ENCODE assay signal across 29 mouse cellular contexts in the genomic region with DNA sequence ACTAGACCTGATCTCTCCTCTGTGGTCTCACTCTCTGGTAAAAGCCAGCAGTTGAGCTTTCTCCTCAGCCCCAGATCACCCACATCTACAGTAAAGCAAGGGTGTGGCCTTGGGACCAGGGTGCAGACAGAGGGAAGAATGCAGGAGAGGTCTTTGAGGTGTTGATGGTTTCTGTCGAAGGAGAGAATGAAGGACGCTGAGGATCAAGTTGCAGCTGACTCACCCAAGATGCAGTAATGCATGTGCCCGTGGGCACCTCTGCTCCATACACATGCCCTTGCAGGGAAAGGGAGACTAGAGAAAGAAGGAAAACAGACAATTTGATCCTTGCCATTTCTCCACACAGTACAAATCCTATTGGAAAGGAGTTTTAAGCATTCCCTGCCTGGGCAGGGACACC. TPM values are rescaled to one million over a fixed set of nuclear protein-coding genes. Genes with fewer than 3 reads are reported as not detected.
"Had no signal": no experiment of that assay in that cellular context is flagged by ENCODE, and none has a peak within 500 bp of the region (broad histone marks: within the 10 kb centered on the region; RNA-seq: fewer than 3 reads in every experiment).

No protein-coding gene starts in this region.

- H3K27ac ChIP-seq: heart, embryonic 13.5 days; heart, embryonic 15.5 days; hindbrain, embryonic 13.5 days; hindbrain, embryonic 15.5 days; hindbrain, postnatal 0 days; kidney, embryonic 15.5 days; kidney, postnatal 0 days; left cerebral cortex, adult 2 months; limb, embryonic 10.5 days; limb, embryonic 12.5 days; liver, embryonic 14.5 days had no signal

- H3K27me3 ChIP-seq: heart, embryonic 13.5 days; hindbrain, embryonic 13.5 days; hindbrain, embryonic 15.5 days had no signal

- ATAC-seq: hindbrain, postnatal 0 days; intestine, embryonic 16.5 days had no signal

- H3K4me1 ChIP-seq: heart, embryonic 13.5 days; heart, embryonic 15.5 days; hindbrain, embryonic 13.5 days; limb, embryonic 12.5 days had no signal

- H3K36me3 ChIP-seq: heart, embryonic 13.5 days; heart, embryonic 15.5 days; hindbrain, embryonic 13.5 days; hindbrain, embryonic 15.5 days; kidney, embryonic 15.5 days; limb, embryonic 10.5 days; limb, embryonic 12.5 days had no signal

- H3K9ac ChIP-seq: heart, embryonic 13.5 days; heart, embryonic 15.5 days; hindbrain, embryonic 13.5 days; hindbrain, embryonic 15.5 days; kidney, embryonic 15.5 days; limb, embryonic 12.5 days; liver, embryonic 14.5 days had no signal

- H3K9me3 ChIP-seq: heart, embryonic 13.5 days; heart, embryonic 15.5 days; hindbrain, embryonic 13.5 days; hindbrain, embryonic 15.5 days; kidney, embryonic 15.5 days; limb, embryonic 10.5 days; limb, embryonic 12.5 days had no signal

- H3K4me3 ChIP-seq: heart, embryonic 13.5 days; heart, embryonic 15.5 days; hindbrain, embryonic 13.5 days; hindbrain, embryonic 15.5 days; kidney, embryonic 15.5 days; left cerebral cortex, adult 2 months; limb, embryonic 10.5 days; limb, embryonic 12.5 days had no signal

- H3K4me2 ChIP-seq: heart, embryonic 11.5 days; heart, embryonic 13.5 days; heart, embryonic 15.5 days; hindbrain, embryonic 13.5 days; hindbrain, embryonic 15.5 days; kidney, embryonic 15.5 days; limb, embryonic 12.5 days; liver, embryonic 11.5 days had no signal

- DNase-seq: gastrocnemius, postnatal 14 days; gastrocnemius, postnatal 36 days; heart, adult 18-20 months; heart, postnatal 14 days; heart, postnatal 36 days; kidney, adult 11 months; kidney, adult 2 months; kidney, adult 9 months; kidney, postnatal 14 days; kidney, postnatal 36 days; layer of hippocampus, adult 9-11 months; liver had no signal

RNA-seq across cellular contexts. Expression of a gene that starts 5.1 kb away (rescaled TPM):
- total RNA-seq: gastrocnemius, adult 18-20 months; gastrocnemius, adult 8-10 months; gastrocnemius, postnatal 36 days; heart, postnatal 36 days; hematopoietic stem cell, adult 5-6 weeks had no signal
